Mouse (Mus musculus): ENCODE results near the gene Mnat1. TPM values are rescaled to one million over a fixed set of nuclear protein-coding genes. Genes with fewer than 3 reads are reported as not detected.

Gene Mnat1
- polyA plus RNA-seq, 1 experiment, result 4.4 TPM

DNA sequence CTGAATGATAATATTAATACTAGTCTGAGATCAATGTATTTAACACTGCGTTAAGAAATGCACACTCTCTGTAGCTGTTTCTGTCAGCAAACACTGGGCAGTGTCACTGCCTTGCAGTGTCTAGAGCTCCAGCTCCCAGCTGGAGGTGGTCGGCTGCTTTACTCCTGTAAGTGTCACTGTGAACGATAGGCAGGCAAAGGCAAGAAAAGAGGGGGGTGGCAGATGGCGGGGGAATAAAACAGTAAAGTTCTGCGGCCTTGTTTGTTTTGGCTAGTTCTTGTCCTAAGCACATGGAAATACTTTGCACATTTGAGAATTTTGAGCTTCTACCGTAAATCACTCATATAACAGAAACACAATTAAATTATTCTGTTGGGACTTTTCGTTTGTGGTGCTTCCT, 75.9 kb downstream of the Mnat1 start:
- H3K27ac ChIP-seq (ENCODE audit: control insufficient read depth, insufficient read depth, low read depth, low read length), result no peak overlapping the region
- no peaks in the 10 kb centered on the region for H3K36me3 ChIP-seq (ENCODE audit: control insufficient read depth, insufficient read depth, low read length)
- TF ChIP-seq CTCF (IDR thresholded peaks at IDR 0.05; ENCODE audit: control insufficient read depth, insufficient read depth, insufficient replicate concordance, low read depth, low read length), result no peak
- TF ChIP-seq POLR2A (IDR thresholded peaks at IDR 0.05; ENCODE audit: control insufficient read depth, low read depth, low read length), result no peak
- no peaks in the 10 kb centered on the region for H3K4me1 ChIP-seq (ENCODE audit: control insufficient read depth, insufficient read depth, low read length)
- H3K4me3 ChIP-seq (ENCODE audit: control insufficient read depth, low read depth, low read length), result no peak overlapping the region
- H3K27me3 ChIP-seq (ENCODE audit: control insufficient read depth, insufficient read depth, low read length), result no peaks in the 10 kb centered on the region

DNA sequence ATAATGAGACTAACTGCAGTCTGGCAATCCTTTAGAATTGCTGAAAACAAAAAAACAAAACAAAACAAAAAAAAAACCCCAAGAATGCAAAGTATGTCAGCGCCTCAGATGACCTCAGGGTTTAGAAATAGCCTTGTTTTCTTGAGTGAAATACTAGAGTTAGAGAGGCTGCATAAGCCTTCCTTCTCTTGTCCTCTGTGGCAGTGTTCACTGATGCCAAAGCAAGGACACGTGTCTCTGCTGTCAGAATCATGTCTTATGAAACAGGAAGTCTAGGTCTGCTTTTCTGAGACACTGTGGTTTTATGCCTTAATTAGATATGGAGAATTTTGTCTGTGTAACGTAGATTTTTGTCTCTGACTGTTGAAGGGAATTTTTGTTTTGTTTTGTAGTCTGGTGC, 78.1 kb downstream of the Mnat1 start:
- no peaks in the 10 kb centered on the region for H3K36me3 ChIP-seq (ENCODE audit: control insufficient read depth, insufficient read depth, low read length)
- H3K27ac ChIP-seq (ENCODE audit: control insufficient read depth, insufficient read depth, low read depth, low read length), result no peak overlapping the region
- no peaks in the 10 kb centered on the region for H3K4me1 ChIP-seq (ENCODE audit: control insufficient read depth, insufficient read depth, low read length)
- no peak overlapping the region for H3K4me3 ChIP-seq (ENCODE audit: control insufficient read depth, low read depth, low read length)
- no peaks in the 10 kb centered on the region for H3K27me3 ChIP-seq (ENCODE audit: control insufficient read depth, insufficient read depth, low read length)
- TF ChIP-seq POLR2A (IDR thresholded peaks at IDR 0.05; ENCODE audit: control insufficient read depth, low read depth, low read length), result no peak

DNA sequence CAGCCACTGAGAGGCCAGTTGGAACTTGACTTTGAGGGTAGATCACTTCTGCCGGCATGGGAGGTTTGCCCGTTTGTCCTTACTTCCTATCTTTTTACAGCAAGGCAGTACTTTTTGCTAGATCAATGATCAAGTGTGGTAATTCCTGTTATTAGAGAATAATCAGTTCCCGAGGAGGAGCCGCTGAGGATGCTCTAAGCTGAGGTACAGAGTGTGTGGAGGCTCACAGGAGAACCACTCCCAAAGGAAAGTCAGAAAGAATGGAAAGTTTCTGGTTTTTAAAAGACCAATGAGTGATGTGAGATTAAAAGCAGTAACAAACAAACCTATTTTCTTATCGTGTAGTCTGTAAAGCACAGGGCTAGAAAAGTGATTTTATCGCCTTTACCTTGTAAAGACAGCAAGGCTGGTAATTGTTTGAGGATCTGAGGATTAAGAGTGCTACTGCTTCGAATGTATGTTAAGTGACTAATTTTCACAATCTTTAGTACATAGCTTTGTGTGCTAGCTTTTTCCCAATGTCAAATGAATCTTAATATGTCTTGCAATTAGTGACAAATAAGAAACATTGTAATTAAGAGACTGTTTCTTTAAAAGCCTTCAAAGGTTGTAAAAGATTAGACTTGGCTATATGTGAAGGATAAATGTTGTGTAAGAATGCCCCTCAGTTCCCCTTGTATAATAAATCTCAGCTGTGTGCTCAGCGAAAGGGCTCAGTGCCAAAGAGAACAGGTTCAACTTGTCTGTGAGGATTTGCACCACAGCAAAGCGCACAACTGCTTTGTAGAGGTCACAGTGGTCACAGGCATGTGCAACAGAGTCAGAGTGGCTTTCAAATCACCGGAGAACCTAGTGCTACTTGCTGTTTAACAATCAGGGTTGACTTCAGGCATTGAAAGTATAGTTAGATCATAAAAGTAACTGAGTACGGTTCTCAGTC, 82.5 kb downstream of the Mnat1 start:
- no peaks in the 10 kb centered on the region for H3K36me3 ChIP-seq (ENCODE audit: control insufficient read depth, insufficient read depth, low read length)
- H3K27me3 ChIP-seq (ENCODE audit: control insufficient read depth, insufficient read depth, low read length), result no peaks in the 10 kb centered on the region
- TF ChIP-seq CTCF (IDR thresholded peaks at IDR 0.05; ENCODE audit: control insufficient read depth, insufficient read depth, insufficient replicate concordance, low read depth, low read length), result no peak
- TF ChIP-seq POLR2A (IDR thresholded peaks at IDR 0.05; ENCODE audit: control insufficient read depth, low read depth, low read length), result no peak
- H3K4me1 ChIP-seq (ENCODE audit: control insufficient read depth, insufficient read depth, low read length), result no peaks in the 10 kb centered on the region
- no peak overlapping the region for H3K27ac ChIP-seq (ENCODE audit: control insufficient read depth, insufficient read depth, low read depth, low read length)
- no peak overlapping the region for H3K4me3 ChIP-seq (ENCODE audit: control insufficient read depth, low read depth, low read length)

DNA sequence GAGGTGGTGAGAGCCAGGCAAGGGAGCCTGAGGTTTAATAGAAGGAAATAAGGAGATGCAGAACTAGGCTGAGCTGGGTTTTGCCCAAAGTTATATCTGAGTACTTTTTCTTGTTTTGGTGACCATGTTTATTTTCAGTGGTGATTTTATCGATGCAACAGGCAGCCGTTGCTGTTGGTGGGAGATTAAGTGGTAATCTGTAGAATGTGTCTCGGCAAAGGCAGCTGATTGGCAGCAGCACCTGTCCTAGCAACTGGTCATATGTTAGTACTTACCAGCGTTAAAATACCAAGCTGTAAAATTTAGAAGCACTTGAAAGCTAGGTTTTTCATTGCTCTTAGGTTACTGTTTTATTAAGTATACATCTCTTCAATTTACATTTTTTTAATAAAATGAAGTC, 83.5 kb downstream of the Mnat1 start:
- Histone ChIP-seq H3K27me3 (ENCODE audit: control insufficient read depth, insufficient read depth, low read length) (no peaks in the 10 kb centered on the region), H3K4me1 (ENCODE audit: control insufficient read depth, insufficient read depth, low read length) (no peaks in the 10 kb centered on the region), H3K4me3 (ENCODE audit: control insufficient read depth, low read depth, low read length) (no peak overlapping the region), H3K27ac (ENCODE audit: control insufficient read depth, insufficient read depth, low read depth, low read length) (no peak overlapping the region), H3K36me3 (ENCODE audit: control insufficient read depth, insufficient read depth, low read length) (no peaks in the 10 kb centered on the region)
- TF ChIP-seq CTCF (IDR thresholded peaks at IDR 0.05; ENCODE audit: control insufficient read depth, insufficient read depth, insufficient replicate concordance, low read depth, low read length) (no peak), POLR2A (IDR thresholded peaks at IDR 0.05; ENCODE audit: control insufficient read depth, low read depth, low read length) (no peak)

DNA sequence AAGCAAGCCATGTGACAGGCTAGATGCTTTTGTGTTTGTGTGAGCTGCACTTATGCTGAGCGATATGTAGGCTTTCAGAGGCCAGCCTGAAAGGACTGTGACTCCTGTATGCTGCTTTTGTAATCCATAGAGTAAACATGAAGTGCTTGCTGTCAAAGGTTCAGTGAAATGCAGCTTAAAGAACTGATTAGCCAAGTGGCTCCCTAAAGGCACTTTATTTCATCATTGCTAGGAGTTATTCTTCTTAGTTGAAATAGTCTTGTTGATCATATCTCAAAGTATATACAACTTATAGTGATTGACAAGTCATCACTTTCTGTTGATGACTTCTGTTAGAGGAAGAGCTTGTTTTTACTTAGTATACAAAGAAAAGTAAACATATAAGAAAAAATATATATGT, 83.9 kb downstream of the Mnat1 start:
- Histone ChIP-seq H3K36me3 (ENCODE audit: control insufficient read depth, insufficient read depth, low read length) (no peaks in the 10 kb centered on the region), H3K27ac (ENCODE audit: control insufficient read depth, insufficient read depth, low read depth, low read length) (no peak overlapping the region), H3K4me3 (ENCODE audit: control insufficient read depth, low read depth, low read length) (no peak overlapping the region), H3K27me3 (ENCODE audit: control insufficient read depth, insufficient read depth, low read length) (no peaks in the 10 kb centered on the region), H3K4me1 (ENCODE audit: control insufficient read depth, insufficient read depth, low read length) (no peaks in the 10 kb centered on the region)
- no peak for TF ChIP-seq CTCF (IDR thresholded peaks at IDR 0.05; ENCODE audit: control insufficient read depth, insufficient read depth, insufficient replicate concordance, low read depth, low read length)
- no peak for TF ChIP-seq POLR2A (IDR thresholded peaks at IDR 0.05; ENCODE audit: control insufficient read depth, low read depth, low read length)

DNA sequence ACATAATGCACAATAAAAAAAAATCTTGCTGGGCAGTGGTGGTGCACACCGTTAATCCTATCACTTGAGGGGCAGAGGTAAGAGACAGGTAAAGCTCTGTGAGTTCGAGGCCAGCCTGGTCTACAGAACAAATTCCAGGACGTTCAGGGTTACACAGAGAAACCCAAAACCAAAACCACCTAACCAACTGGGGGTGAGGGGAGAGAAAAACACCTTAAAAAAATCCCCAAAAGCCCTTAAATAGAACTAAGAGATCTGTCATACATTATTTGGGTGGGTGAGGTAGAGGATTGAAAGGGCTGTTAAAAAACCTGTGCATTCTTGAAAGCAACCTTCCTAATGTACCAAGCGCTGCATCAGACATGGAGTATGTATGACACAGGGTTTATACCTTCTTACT, 85.0 kb downstream of the Mnat1 start:
- Histone ChIP-seq H3K27me3 (ENCODE audit: control insufficient read depth, insufficient read depth, low read length) (no peaks in the 10 kb centered on the region), H3K27ac (ENCODE audit: control insufficient read depth, insufficient read depth, low read depth, low read length) (no peak overlapping the region), H3K36me3 (ENCODE audit: control insufficient read depth, insufficient read depth, low read length) (no peaks in the 10 kb centered on the region), H3K4me3 (ENCODE audit: control insufficient read depth, low read depth, low read length) (no peak overlapping the region), H3K4me1 (ENCODE audit: control insufficient read depth, insufficient read depth, low read length) (no peaks in the 10 kb centered on the region)
- TF ChIP-seq POLR2A (IDR thresholded peaks at IDR 0.05; ENCODE audit: control insufficient read depth, low read depth, low read length) (no peak), CTCF (IDR thresholded peaks at IDR 0.05; ENCODE audit: control insufficient read depth, insufficient read depth, insufficient replicate concordance, low read depth, low read length) (no peak)

DNA sequence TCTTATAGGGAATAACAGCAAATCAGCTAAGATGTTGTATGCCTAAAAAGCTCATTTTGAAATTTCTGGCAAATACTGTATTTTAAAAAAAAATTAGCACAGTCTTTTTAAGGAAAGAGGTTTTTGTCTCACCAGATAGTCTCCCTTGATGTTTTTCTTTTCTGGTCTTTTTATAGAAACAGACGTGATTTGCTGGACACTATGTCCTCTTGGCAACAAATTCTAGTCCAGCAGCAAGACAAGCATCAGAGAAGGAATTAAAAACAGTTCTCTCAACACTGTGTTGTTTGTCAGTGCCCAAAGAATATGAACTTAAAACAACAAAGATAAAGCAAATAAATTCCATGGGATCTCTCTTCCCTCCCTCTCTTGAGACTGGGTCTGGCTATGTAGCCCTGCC, 85.6 kb downstream of the Mnat1 start:
- Histone ChIP-seq H3K4me1 (ENCODE audit: control insufficient read depth, insufficient read depth, low read length) (no peaks in the 10 kb centered on the region), H3K4me3 (ENCODE audit: control insufficient read depth, low read depth, low read length) (no peak overlapping the region), H3K36me3 (ENCODE audit: control insufficient read depth, insufficient read depth, low read length) (no peaks in the 10 kb centered on the region), H3K27me3 (ENCODE audit: control insufficient read depth, insufficient read depth, low read length) (no peaks in the 10 kb centered on the region), H3K27ac (ENCODE audit: control insufficient read depth, insufficient read depth, low read depth, low read length) (no peak overlapping the region)
- TF ChIP-seq POLR2A (IDR thresholded peaks at IDR 0.05; ENCODE audit: control insufficient read depth, low read depth, low read length) (no peak), CTCF (IDR thresholded peaks at IDR 0.05; ENCODE audit: control insufficient read depth, insufficient read depth, insufficient replicate concordance, low read depth, low read length) (no peak)
